Mouse (Mus musculus) left cerebral cortex, postnatal 10 days (tissue): ENCODE measurements around the gene Ovca2. TPM values are rescaled to one million over a fixed set of nuclear protein-coding genes. Genes with fewer than 3 reads are reported as not detected.

Experiments used
- DNase-seq, 2 experiments: peaks; one replicate each; pipeline ENCODE4 v3.0.0; 2021 to 2022; ENCODE audit warnings: low spot score in 2 of 2, mixed read lengths in 1 of 2; ENCODE audit errors: extremely low spot score in 1 of 2
- intact Hi-C: fragments of 180-260 bp; cut with DNase I; formaldehyde crosslinking; loops from one replicate; pipeline ENCODE4 v1.15.1; 2025
- total RNA-seq, 2 experiments: library from RNA; stranded (reverse); gene quantifications; 2 replicates each; pipeline ENCODE4 v1.2.3; 2021

Gene Ovca2
- total RNA-seq, 2 experiments from 2014 or later: 9.2 to 11.3 TPM

- intact Hi-C loops: loop anchor here (10.0 kb wide), 1 partner anchor 341 kb away; the partner anchor contains the start of genes Rilp and Scarf1
- DNase-seq: no peak
These were observed 4.9 kb downstream of the Ovca2 start for GRCm38 (mm10) chr11:75173799-75174165.

DNA sequence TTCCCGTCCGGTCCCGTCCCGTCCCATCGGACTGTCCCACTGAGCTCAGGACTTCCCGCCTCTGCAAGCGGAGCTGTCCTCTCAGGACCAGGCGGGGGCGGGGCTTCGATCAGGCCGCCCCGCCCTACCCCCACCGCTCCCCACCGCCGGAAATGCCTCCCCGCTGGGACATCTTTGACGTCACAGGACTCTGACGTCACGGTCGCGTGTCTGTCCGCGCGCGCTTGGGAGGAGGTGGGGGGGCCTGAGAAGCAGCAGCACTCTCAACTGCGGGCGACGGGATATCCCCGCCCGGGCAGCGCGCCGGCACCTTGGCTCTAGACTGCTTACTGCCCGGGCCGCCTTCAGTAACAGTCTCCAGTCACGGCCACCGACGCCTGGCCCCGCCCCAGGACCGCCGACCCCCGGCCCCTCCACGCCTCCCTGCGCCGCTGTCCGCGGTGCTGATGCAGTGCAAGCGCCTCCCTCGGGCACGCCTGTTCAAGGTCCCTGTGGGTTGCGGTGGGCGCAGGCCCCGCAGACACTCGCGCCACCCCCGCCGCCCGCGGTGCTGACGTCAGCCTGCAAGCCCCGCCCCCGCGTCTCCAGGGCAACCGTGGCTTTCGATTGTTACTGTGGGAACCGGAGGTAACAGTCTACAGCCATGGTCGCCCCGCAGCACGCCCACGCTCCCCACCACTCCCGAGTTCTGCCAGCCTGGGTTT, 5.4 kb downstream of the Ovca2 start:
- DNase-seq: peak; percentile 94 to 95
- intact Hi-C loops: loop anchor here (10.0 kb wide), 1 partner anchor 342 kb away; the partner anchor contains the start of genes Rilp and Scarf1

DNA sequence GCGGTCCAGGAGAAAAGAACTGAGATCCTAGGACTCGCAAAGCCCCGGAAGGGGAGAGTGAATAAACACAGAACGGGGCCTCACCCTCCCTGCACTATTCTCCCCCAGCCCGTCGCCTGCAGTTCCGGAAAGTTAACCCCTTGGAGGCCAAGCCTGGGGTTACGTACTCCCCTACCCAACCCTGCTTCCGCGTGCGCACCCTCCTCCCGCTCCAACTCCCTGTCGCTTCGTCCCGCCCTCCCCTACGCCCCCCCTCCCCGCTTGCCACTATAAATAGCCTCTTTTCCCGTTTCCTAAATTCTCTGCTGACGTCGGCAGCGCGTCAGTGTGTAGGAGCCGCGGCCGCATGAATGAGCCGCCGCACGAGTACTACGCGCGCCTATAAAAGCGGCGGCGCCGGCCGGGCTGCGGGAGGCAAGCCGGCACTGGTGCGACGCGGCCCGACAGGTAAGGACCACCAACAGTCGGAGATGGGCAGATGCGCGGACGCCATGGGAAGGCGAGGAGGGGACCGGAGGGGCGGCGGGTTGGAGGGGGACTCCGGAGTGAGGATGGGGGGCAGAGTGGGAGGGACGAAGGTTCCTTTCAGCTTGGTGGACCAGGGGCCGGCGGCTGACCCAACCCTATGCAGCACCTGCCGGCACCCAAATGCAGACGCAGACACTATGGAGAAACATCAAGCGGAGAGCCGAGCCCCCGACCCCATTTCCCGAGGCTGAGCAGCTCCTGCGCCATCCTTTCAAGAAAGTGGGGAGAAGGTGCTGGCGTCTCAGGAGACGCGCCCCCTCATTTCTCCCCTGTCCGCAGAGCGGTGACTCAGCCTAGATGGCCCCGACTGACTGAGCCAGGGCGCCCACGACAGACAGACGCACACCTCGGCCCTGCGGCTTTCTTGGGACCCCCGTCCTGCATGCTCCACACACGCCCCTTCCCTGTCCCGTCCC, 6.2 kb downstream of the Ovca2 start:
- intact Hi-C loops: loop anchor here (10.0 kb wide), 1 partner anchor 342 kb away; the partner anchor contains the start of genes Rilp and Scarf1
- peak in 1 of 2 experiments; percentile 81 for DNase-seq

DNA sequence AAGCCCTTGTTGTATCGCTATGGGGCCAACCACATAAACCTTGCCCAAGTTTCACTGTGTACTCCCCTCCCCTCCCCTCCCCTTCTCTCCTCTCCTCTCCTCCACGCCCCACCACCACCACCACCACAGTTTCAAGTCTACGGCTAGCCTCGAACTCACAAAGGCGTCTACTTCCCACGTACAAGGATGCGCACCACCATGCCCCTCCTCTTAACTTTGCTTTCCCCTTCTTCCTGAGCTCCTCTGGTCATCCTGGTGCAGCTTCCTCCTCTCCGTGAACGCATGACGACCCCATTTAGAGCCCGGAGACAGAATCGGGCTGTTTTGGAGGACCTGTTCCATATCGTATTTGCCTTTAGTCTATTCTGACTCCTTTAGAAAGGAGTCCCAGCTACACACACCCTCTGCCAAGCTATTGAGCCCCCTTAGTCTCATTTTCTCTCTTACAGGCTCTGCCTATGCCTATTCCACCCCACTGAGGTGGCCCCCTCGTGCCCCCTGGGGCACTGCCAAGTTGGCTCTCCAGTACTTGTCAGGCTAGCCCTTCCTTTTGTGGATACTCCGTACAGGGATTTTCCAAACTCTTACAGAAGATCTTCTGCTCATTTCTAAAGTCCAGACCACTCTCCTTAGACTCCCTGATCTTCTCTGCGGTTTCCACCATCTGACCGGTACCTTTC, 7.3 kb downstream of the Ovca2 start:
- intact Hi-C loops: loop anchor here (2.0 to 10.0 kb wide), 2 partner anchors 225 to 343 kb away; partner anchors contain the start of genes Rilp and Scarf1
- DNase-seq: peak in 1 of 2 experiments; percentile 31

GRCm38 (mm10) chr11:75170136-75170751, 8.4 kb downstream of the Ovca2 start:
- DNase-seq: peak; percentile 85 to 94
- intact Hi-C loops: loop anchor here (2.0 to 10.0 kb wide), 2 partner anchors 223 to 345 kb away; partner anchors contain the start of genes Rilp and Scarf1

GRCm38 (mm10) chr11:75169405-75170080, 9.1 kb downstream of the Ovca2 start, which contains the start of gene Hic1:
TSS of gene Hic1 (minus strand) at chr11:75169519.
- intact Hi-C loops: loop anchor here (2.0 to 10.0 kb wide), 3 partner anchors 189 to 345 kb away; partner anchors contain the start of genes Rilp and Scarf1
- DNase-seq: no peak

- intact Hi-C loops: loop anchor here (2.0 kb wide), 1 partner anchor 188 kb away; no protein-coding TSS in a partner anchor
- DNase-seq: peak; percentile 75 to 90
These were observed 9.9 kb downstream of the Ovca2 start for GRCm38 (mm10) chr11:75168590-75169361.

GRCm38 (mm10) chr11:75167643-75168589, 10.7 kb downstream of the Ovca2 start:
- DNase-seq: peak in 1 of 2 experiments; percentile 73
- intact Hi-C loops: loop anchor here (2.0 kb wide), 1 partner anchor 187 kb away; no protein-coding TSS in a partner anchor

DNA sequence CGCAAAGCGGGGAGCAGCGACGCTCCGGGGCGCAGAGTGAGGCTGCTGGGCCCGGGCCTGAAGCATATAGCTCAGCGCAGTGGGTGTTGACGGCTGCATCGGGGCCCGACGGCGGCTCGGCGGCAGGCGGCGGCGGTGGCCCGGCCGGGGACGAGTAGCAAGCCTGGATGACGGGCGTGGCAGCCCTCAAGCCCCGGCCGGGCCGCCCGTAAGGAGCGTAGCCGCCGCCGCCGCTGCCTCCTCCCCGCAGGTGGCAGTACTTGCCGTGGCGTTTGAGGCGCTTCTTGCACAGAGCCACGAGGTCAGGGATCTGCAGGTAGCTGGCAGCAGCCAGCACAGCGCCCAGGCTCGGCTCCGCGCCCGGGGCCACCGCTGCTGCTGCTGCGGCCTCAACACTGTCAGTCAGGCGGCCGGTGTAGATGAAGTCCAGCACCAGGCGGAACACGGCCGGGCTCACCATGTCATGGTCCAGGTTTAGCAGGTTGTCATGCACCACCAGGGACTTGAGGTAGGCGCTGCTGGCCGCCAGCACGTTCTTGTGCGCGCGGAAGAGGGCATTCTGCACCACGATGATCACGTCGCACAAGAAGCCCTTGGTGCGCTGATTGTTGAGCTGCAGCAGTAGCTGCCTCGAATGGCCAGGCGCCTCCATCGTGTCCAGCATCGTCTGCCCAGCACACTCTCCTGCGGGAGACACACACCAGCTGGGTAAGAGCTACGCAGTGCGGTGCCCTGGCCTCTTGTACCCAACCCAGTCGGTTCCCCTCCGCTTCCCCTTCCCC, 11.6 kb downstream of the Ovca2 start:
- DNase-seq: peak in 1 of 2 experiments; percentile 66
- intact Hi-C loops: no loop called here

- intact Hi-C loops: no loop called here
- DNase-seq: peak in 1 of 2 experiments; percentile 65
These were observed 12.3 kb downstream of the Ovca2 start for GRCm38 (mm10) chr11:75166193-75166842.

- DNase-seq: peak in 1 of 2 experiments; percentile 87
- intact Hi-C loops: no loop called here
These were observed 13.0 kb downstream of the Ovca2 start for GRCm38 (mm10) chr11:75165441-75166192.

GRCm38 (mm10) chr11:75164750-75165149, 13.9 kb downstream of the Ovca2 start:
- intact Hi-C loops: no loop called here

GRCm38 (mm10) chr11:75164051-75164450, 14.6 kb downstream of the Ovca2 start:
- intact Hi-C loops: no loop called here

More at GRCm38 (mm10) chr11:75164750-75165149, 13.9 kb downstream of the Ovca2 start:
- DNase-seq: peak in 1 of 2 experiments; percentile 59

GRCm38 (mm10) chr11:75163379-75163778, 15.3 kb downstream of the Ovca2 start:
- intact Hi-C loops: no loop called here
- DNase-seq: peak in 1 of 2 experiments; percentile 26

More at GRCm38 (mm10) chr11:75164051-75164450, 14.6 kb downstream of the Ovca2 start:
- DNase-seq: no peak
